Mouse (Mus musculus) limb, embryonic 15.5 days (tissue): Measurements from ENCODE around the gene Sema3a. TPM values are rescaled to one million over a fixed set of nuclear protein-coding genes. Genes with fewer than 3 reads are reported as not detected.

ENCODE experiments used
- ATAC-seq: fragments of 200-750 bp; cut with Nextera tagmentation; 2 replicates; pipeline ENCODE4 v1.8.0; 2017; ENCODE audit warnings: low read depth, moderate TSS enrichment; ENCODE audit not compliant: insufficient number of reproducible peaks, low FRiP score, low TSS enrichment
- H3K27ac ChIP-seq: fragments of 300-500 bp; sonication (generic); 2 replicates; pipeline ENCODE4 v1.5.1; 2015; ENCODE audit warnings: moderate library complexity, mild to moderate bottlenecking, inconsistent platforms
- H3K27me3 ChIP-seq: fragments of 300-500 bp; sonication (generic); 2 replicates; pipeline ENCODE4 v1.6.1; 2015; ENCODE audit warnings: inconsistent platforms
- H3K36me3 ChIP-seq: fragments of 300-500 bp; sonication (generic); 2 replicates; pipeline ENCODE4 v1.6.1; 2015; ENCODE audit warnings: inconsistent platforms
- H3K4me1 ChIP-seq: fragments of 300-500 bp; sonication (generic); 2 replicates; pipeline ENCODE4 v1.6.1; 2015; ENCODE audit warnings: inconsistent platforms
- H3K4me2 ChIP-seq: fragments of 300-500 bp; sonication (generic); 2 replicates; pipeline ENCODE4 v1.6.1; 2015; ENCODE audit warnings: mild to moderate bottlenecking, inconsistent platforms
- H3K4me3 ChIP-seq: fragments of 300-500 bp; sonication (generic); 2 replicates; pipeline ENCODE4 v1.5.1; 2015; ENCODE audit warnings: mild to moderate bottlenecking, inconsistent platforms
- H3K9ac ChIP-seq: fragments of 300-500 bp; sonication (generic); 2 replicates; pipeline ENCODE4 v1.6.1; 2015; ENCODE audit warnings: inconsistent platforms
- H3K9me3 ChIP-seq: fragments of 300-500 bp; sonication (generic); 2 replicates; pipeline ENCODE4 v1.6.1; 2016; ENCODE audit warnings: inconsistent platforms
- WGBS: fragments of 180-500 bp; shearing (Covaris S2); methylation state at CpG from one replicate; pipeline ENCODE4 v1.1.7; 2015; 5-methylcytosine and 5-hydroxymethylcytosine counted together
- polyA plus RNA-seq: library from polyadenylated mRNA; unstranded; fragments of >200 nt; fragmentation: Nextera tagmentation; extraction: Ambion mirVana; gene quantifications from 2 replicates; pipeline ENCODE4 v1.2.1, GENCODE M21; 2015

Sema3a gene
- polyA plus RNA-seq, 1 experiment from 2014 or later, result 44.2 TPM

GRCm38 (mm10) chr5:13327281-13327680 lies 202.1 kb downstream of the Sema3a start:
- no peak overlapping the region for H3K4me3 ChIP-seq
- no peak overlapping the region for H3K9ac ChIP-seq
- no peak overlapping the region for H3K27ac ChIP-seq
- H3K27me3 ChIP-seq, result no peaks in the 10 kb centered on the region
- no peaks in the 10 kb centered on the region for H3K36me3 ChIP-seq
- no peak for ATAC-seq
- 61% methylated on average over 5 of the region's 5 CpGs for WGBS
- no peak overlapping the region for H3K4me2 ChIP-seq
- no peaks in the 10 kb centered on the region for H3K9me3 ChIP-seq
- H3K4me1 ChIP-seq, result 0 out of 2 replicates have a peak, but pooled peaks cover 2% of the 10 kb centered on the region

DNA sequence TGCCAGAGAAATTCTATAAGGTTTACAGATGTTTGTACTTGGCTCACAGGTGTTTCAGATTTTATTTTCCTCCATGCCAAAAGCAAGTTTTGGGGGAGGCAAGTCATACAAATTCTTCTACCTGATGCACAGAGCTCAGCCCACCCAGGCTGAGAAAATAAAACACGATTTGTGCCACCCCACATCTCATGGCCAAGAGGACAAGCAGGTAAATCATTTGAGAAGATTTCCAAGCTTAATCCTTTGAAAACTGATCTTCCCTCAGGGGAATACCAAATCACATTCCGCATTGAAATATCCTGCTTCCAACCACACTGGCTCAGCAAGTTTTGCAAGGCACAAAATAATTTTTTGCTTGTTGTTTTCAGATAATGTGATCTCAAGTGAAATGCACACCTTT lies 206.2 kb downstream of the Sema3a start:
- Histone ChIP-seq H3K9me3 (no peaks in the 10 kb centered on the region), H3K36me3 (no peaks in the 10 kb centered on the region), H3K9ac (no peak overlapping the region), H3K4me1 (0 out of 2 replicates have a peak, but pooled peaks cover 2% of the 10 kb centered on the region), H3K4me2 (no peak overlapping the region), H3K4me3 (no peak overlapping the region), H3K27ac (no peak overlapping the region), H3K27me3 (no peaks in the 10 kb centered on the region)
- ATAC-seq, result no peak
- 23% methylated on average over 2 of the region's 2 CpGs for WGBS

GRCm38 (mm10) chr5:13337665-13338064 lies 212.5 kb downstream of the Sema3a start:
- no peaks in the 10 kb centered on the region for H3K4me1 ChIP-seq
- WGBS, result 80% methylated on average over 1 of the region's 1 CpGs
- no peak overlapping the region for H3K9ac ChIP-seq
- H3K27me3 ChIP-seq, result no peaks in the 10 kb centered on the region
- ATAC-seq, result no peak
- no peaks in the 10 kb centered on the region for H3K9me3 ChIP-seq
- H3K36me3 ChIP-seq, result no peaks in the 10 kb centered on the region
- no peak overlapping the region for H3K27ac ChIP-seq
- H3K4me2 ChIP-seq, result no peak overlapping the region
- no peak overlapping the region for H3K4me3 ChIP-seq

- no peak for ATAC-seq
- Histone ChIP-seq H3K27me3 (no peaks in the 10 kb centered on the region), H3K9ac (no peak overlapping the region), H3K36me3 (no peaks in the 10 kb centered on the region), H3K27ac (no peak overlapping the region), H3K9me3 (no peaks in the 10 kb centered on the region), H3K4me2 (no peak overlapping the region), H3K4me3 (no peak overlapping the region), H3K4me1 (no peaks in the 10 kb centered on the region)
- 28% methylated on average over 4 of the region's 4 CpGs for WGBS
Observed at GRCm38 (mm10) chr5:13347068-13347467, 221.9 kb downstream of the Sema3a start.

- Histone ChIP-seq H3K9ac (no peak overlapping the region), H3K9me3 (no peaks in the 10 kb centered on the region), H3K4me1 (no peaks in the 10 kb centered on the region), H3K36me3 (no peaks in the 10 kb centered on the region), H3K27ac (no peak overlapping the region), H3K4me2 (no peak overlapping the region), H3K27me3 (no peaks in the 10 kb centered on the region), H3K4me3 (no peak overlapping the region)
- no peak for ATAC-seq
- 44% methylated on average over 4 of the region's 4 CpGs for WGBS
Observed at GRCm38 (mm10) chr5:13351611-13352010, 226.4 kb downstream of the Sema3a start.

DNA sequence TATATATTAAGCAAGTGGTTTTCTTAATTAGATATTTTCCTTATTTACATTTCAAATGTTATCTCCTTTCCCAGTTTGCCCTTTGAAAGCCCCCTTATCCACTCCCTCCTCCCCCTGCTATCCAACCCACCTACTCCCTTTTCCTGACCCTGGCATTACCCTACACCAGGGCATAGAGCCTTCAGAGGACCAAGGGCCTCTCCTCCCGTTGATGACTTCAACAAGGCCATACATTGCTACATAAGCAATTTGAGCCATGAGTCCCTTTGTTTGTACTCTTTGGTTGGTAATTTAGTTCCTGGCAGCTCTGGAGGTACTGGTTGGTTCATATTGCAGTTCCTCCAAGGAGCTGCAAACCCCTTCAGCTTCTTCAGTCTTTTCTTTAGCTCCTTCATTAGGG lies 227.8 kb downstream of the Sema3a start:
- H3K27ac ChIP-seq, result no peak overlapping the region
- H3K4me3 ChIP-seq, result no peak overlapping the region
- H3K9me3 ChIP-seq, result no peaks in the 10 kb centered on the region
- no peak for ATAC-seq
- H3K27me3 ChIP-seq, result no peaks in the 10 kb centered on the region
- WGBS, result 55% methylated on average over 1 of the region's 1 CpGs
- no peaks in the 10 kb centered on the region for H3K36me3 ChIP-seq
- H3K4me2 ChIP-seq, result no peak overlapping the region
- H3K4me1 ChIP-seq, result no peaks in the 10 kb centered on the region
- H3K9ac ChIP-seq, result no peak overlapping the region

- no peaks in the 10 kb centered on the region for H3K9me3 ChIP-seq
- H3K4me2 ChIP-seq, result no peak overlapping the region
- ATAC-seq, result no peak
- H3K36me3 ChIP-seq, result no peaks in the 10 kb centered on the region
- H3K9ac ChIP-seq, result no peak overlapping the region
- H3K27me3 ChIP-seq, result no peaks in the 10 kb centered on the region
- no peaks in the 10 kb centered on the region for H3K4me1 ChIP-seq
- H3K4me3 ChIP-seq, result no peak overlapping the region
- 83% methylated on average over 1 of the region's 1 CpGs for WGBS
- H3K27ac ChIP-seq, result no peak overlapping the region
Observed at GRCm38 (mm10) chr5:13353539-13353938, 228.3 kb downstream of the Sema3a start.

DNA sequence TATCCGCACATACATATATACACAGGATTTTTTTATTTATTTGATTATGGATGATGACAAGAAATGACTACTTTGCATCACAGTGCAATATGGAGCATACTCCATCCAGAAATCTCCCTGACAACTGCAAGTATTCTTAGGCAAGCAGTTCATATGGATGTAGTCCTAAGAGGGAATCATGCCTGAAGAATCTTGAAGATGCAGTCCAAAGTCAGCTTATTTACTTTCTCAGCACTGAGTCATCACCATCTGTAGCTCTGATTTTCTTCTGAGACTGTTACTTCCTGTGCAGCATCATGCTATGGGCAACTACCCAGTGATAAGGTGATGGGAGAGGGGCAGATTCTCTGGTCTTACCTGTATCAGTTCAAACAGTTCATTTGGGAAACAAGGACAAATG lies 229.7 kb downstream of the Sema3a start:
- no peak overlapping the region for H3K4me2 ChIP-seq
- no peaks in the 10 kb centered on the region for H3K4me1 ChIP-seq
- H3K9me3 ChIP-seq, result no peaks in the 10 kb centered on the region
- H3K9ac ChIP-seq, result no peak overlapping the region
- no peak overlapping the region for H3K27ac ChIP-seq
- ATAC-seq, result no peak
- H3K4me3 ChIP-seq, result no peak overlapping the region
- no peaks in the 10 kb centered on the region for H3K36me3 ChIP-seq
- WGBS, result 95% methylated on average over 1 of the region's 1 CpGs
- no peaks in the 10 kb centered on the region for H3K27me3 ChIP-seq

DNA sequence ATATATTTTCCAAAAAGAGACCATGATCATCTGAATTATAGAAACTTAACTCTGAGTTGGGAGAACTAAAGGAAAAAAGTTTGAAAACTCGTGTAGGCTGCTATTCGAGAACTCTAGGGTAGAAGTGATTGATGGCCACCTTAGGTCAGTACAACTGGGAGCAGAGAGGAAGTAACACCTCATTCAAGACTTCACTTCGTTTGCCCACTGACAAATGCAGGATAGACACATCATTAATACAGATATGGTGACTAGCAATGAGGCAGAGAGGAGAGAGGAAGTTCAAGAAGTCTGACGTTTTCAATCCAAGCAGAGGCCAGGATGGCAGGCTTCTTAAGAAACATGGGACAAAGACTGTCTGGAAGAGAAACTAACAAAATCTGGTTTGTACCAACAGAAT lies 233.6 kb downstream of the Sema3a start:
- ATAC-seq, result no peak
- Histone ChIP-seq H3K9me3 (no peaks in the 10 kb centered on the region), H3K9ac (no peak overlapping the region), H3K27ac (no peak overlapping the region), H3K4me1 (no peaks in the 10 kb centered on the region), H3K36me3 (no peaks in the 10 kb centered on the region), H3K27me3 (no peaks in the 10 kb centered on the region), H3K4me3 (no peak overlapping the region), H3K4me2 (no peak overlapping the region)
- WGBS, result 18% methylated on average over 4 of the region's 4 CpGs

- Histone ChIP-seq H3K4me1 (no peaks in the 10 kb centered on the region), H3K27me3 (no peaks in the 10 kb centered on the region), H3K36me3 (no peaks in the 10 kb centered on the region), H3K9me3 (no peaks in the 10 kb centered on the region), H3K27ac (no peak overlapping the region), H3K4me2 (no peak overlapping the region), H3K9ac (no peak overlapping the region), H3K4me3 (no peak overlapping the region)
- 17% methylated on average over 3 of the region's 3 CpGs for WGBS
- no peak for ATAC-seq
Observed at GRCm38 (mm10) chr5:13360711-13361110, 235.5 kb downstream of the Sema3a start.

GRCm38 (mm10) chr5:13365108-13365507 lies 239.9 kb downstream of the Sema3a start:
- no peak overlapping the region for H3K27ac ChIP-seq
- H3K9me3 ChIP-seq, result no peaks in the 10 kb centered on the region
- H3K4me3 ChIP-seq, result no peak overlapping the region
- no peak overlapping the region for H3K4me2 ChIP-seq
- H3K27me3 ChIP-seq, result no peaks in the 10 kb centered on the region
- WGBS, result 91% methylated on average over 2 of the region's 2 CpGs
- ATAC-seq, result no peak
- no peaks in the 10 kb centered on the region for H3K4me1 ChIP-seq
- no peak overlapping the region for H3K9ac ChIP-seq
- H3K36me3 ChIP-seq, result no peaks in the 10 kb centered on the region

DNA sequence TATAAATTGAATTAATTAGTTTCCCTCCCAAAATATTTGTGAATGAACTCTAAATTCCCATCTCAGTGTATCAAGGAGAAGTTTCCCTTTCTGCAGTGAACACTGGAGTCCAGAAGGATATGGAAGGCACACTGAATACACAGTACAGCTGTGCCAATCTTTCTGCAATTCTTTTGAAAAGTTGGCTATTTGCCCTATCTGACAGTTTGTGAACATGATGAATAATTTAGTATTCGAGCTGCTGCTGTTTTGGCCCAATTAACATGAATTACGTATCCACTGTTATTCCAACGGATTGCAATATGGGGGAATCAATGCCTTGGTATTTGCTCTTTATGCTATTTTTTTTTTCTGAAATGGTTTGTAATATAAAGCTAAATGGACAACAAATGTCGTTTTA lies 254.0 kb downstream of the Sema3a start:
- 78% methylated on average over 4 of the region's 4 CpGs for WGBS
- Histone ChIP-seq H3K4me1 (no peaks in the 10 kb centered on the region), H3K4me2 (no peak overlapping the region), H3K4me3 (no peak overlapping the region), H3K9me3 (no peaks in the 10 kb centered on the region), H3K27ac (no peak overlapping the region), H3K27me3 (no peaks in the 10 kb centered on the region), H3K9ac (no peak overlapping the region), H3K36me3 (no peaks in the 10 kb centered on the region)
- ATAC-seq, result no peak

- H3K4me2 ChIP-seq, result no peak overlapping the region
- ATAC-seq, result no peak
- no peaks in the 10 kb centered on the region for H3K9me3 ChIP-seq
- H3K9ac ChIP-seq, result no peak overlapping the region
- WGBS, result 76% methylated on average over 4 of the region's 4 CpGs
- no peaks in the 10 kb centered on the region for H3K27me3 ChIP-seq
- no peaks in the 10 kb centered on the region for H3K36me3 ChIP-seq
- no peak overlapping the region for H3K27ac ChIP-seq
- no peak overlapping the region for H3K4me3 ChIP-seq
- H3K4me1 ChIP-seq, result no peaks in the 10 kb centered on the region
Observed at GRCm38 (mm10) chr5:13384047-13384446, 258.8 kb downstream of the Sema3a start.
